In the genomic region with DNA sequence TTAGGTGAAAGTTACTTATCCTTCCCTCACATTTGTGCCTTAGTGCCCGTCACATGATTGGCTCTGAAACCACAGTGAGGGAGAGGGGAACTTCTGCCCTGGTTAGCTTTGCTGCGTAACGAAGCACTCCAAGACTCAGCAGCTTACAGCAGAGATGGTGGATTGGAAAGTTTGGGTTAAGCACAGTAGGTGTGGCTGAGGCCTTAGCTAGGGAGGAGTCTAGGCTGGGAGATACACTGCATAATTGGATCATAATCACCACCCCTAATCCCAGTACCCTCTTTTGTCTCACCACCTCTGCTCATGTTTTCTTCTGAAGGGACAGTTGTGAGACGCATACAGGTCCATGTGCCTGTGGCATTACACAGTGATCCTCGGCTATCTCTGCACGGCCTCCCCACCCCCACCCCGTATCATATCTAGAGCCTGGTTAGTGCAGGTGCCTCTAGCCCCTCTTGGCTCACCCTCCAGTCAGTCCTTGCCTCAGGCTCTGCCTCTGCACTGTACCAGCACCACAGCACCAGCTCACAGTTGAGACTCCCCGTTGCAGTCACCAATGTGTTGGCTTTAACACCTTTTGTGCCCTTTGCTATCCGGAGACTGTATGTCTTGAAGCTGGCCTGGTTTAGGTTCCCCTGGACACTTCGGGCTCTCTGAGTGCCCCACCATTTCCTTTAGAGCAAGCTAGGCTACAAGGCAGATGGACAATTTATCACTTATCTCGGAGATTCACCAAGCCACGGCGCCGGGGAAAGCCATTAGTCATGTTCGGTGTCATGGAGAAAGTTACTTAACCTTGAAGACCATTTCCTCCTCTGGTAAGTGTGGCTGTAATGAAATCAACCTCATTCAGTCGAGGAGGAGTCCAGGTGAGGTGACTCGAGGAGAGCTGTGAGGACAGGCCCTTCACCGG, we compare ENCODE assay signal across 17 mouse cellular contexts. TPM values are rescaled to one million over a fixed set of nuclear protein-coding genes. Genes with fewer than 3 reads are reported as not detected.
A peak's percentile ranks its signal among the peaks of the same experiment; 100 is the strongest.
DNase-seq lines count a peak whose midpoint lies in the region; ATAC-seq and TF ChIP-seq lines count a peak whose summit lies in the region.
"Had no signal": no experiment of that assay in that cellular context is flagged by ENCODE, and none has a peak within 500 bp of the region (broad histone marks: within the 10 kb centered on the region; RNA-seq: fewer than 3 reads in every experiment).

No protein-coding gene starts in this region.

- H3K27ac ChIP-seq in hindbrain, embryonic 10.5 days = 0 out of 2 replicates have a peak overlapping the region, but pooled peaks have one; percentile 16
- no peak overlapping the region for H3K27ac ChIP-seq in hindbrain, postnatal 0 days
- H3K27ac ChIP-seq in liver, embryonic 14.5 days = peak overlapping the region; percentile 29; the same call in 1 of the 2 replicates
- H3K27ac ChIP-seq in forebrain, embryonic 11.5 days (ENCODE audit: low read depth, low read length) = no peak overlapping the region
- H3K27ac ChIP-seq: midbrain, embryonic 12.5 days had no signal

- H3K36me3 ChIP-seq in hindbrain, embryonic 10.5 days = no peaks in the 10 kb centered on the region
- no peaks in the 10 kb centered on the region for H3K36me3 ChIP-seq in hindbrain, postnatal 0 days (ENCODE audit: insufficient read depth, low read length)
- H3K36me3 ChIP-seq in liver, embryonic 14.5 days (replicated peaks; ENCODE audit: control insufficient read depth, insufficient read depth, low read depth) = no peaks in the 10 kb centered on the region
- no peaks in the 10 kb centered on the region for H3K36me3 ChIP-seq in forebrain, embryonic 11.5 days (ENCODE audit: control insufficient read depth, insufficient read depth, low read length)
- H3K36me3 ChIP-seq: midbrain, embryonic 12.5 days had no signal

- no peak overlapping the region for H3K4me2 ChIP-seq in hindbrain, postnatal 0 days (ENCODE audit: low read depth, low read length)
- H3K4me2 ChIP-seq in liver, embryonic 14.5 days (ENCODE audit: low read depth) = peak overlapping the region; percentile 50
- no peak overlapping the region for H3K4me2 ChIP-seq in forebrain, embryonic 11.5 days (ENCODE audit: low read depth, low read length, severe bottlenecking)
- H3K4me2 ChIP-seq: midbrain, embryonic 12.5 days had no signal

- no peak for ATAC-seq in hindbrain, postnatal 0 days
- peak; percentile 57 for ATAC-seq in liver, embryonic 14.5 days (ENCODE audit: insufficient read depth)
- no peak for ATAC-seq in forebrain, embryonic 11.5 days (replicated peaks; ENCODE audit: low FRiP score)

- no peak for DNase-seq in hindbrain, embryonic 10.5 days (ENCODE audit: low spot score)
- DNase-seq in hindbrain, postnatal 0 days (ENCODE audit: low spot score) = no peak
- DNase-seq in 416B (ENCODE audit: low read depth) = peak; percentile 85
- peak; percentile 36 for DNase-seq in c-Kit-positive CD71-positive TER-119-positive erythroid progenitor cells, embryonic 14.5 days (ENCODE audit: low spot score)
- peak in 1 of 3 experiments; percentile 33 for DNase-seq in liver, embryonic 14.5 days (ENCODE audit: low read depth in 3 of 3, low spot score in 3 of 3)
- no peak for DNase-seq in forebrain, embryonic 11.5 days (ENCODE audit: low spot score)
- DNase-seq in adrenal gland, postnatal 36 days = no peak
- no peak for DNase-seq in adrenal gland, adult 2 months
- DNase-seq: cerebellum, adult 11-12 months; cerebellum, postnatal 36 days; kidney, adult 11 months; kidney, postnatal 25 days; layer of hippocampus, adult 9-11 months; retina, postnatal 1 day; right cerebral cortex, postnatal 4 days; thymus, postnatal 25 days had no signal

- no peak for TF ChIP-seq EP300 in liver, embryonic 14.5 days (IDR thresholded peaks at IDR 0.05; ENCODE audit: low read depth)

- WGBS in hindbrain, embryonic 10.5 days = 85% methylated on average over 18 of the region's 18 CpGs
- 84% methylated on average over 18 of the region's 18 CpGs for WGBS in hindbrain, postnatal 0 days
- 16% methylated on average over 18 of the region's 18 CpGs for whole genome bisulfite sequencing in liver, embryonic 14.5 days (ENCODE audit: insufficient replicate concordance)
- WGBS in forebrain, embryonic 11.5 days = 85% methylated on average over 18 of the region's 18 CpGs

- H3K9ac ChIP-seq in hindbrain, postnatal 0 days (replicated peaks; ENCODE audit: low read length) = no peak overlapping the region
- no peak overlapping the region; the same call in 1 of the 2 replicates for H3K9ac ChIP-seq in liver, embryonic 14.5 days (replicated peaks)
- H3K9ac ChIP-seq in forebrain, embryonic 11.5 days (ENCODE audit: low read length) = no peak overlapping the region
- H3K9ac ChIP-seq: midbrain, embryonic 12.5 days had no signal

- H3K4me1 ChIP-seq in hindbrain, embryonic 10.5 days (replicated peaks) = peaks cover 47% of the 10 kb centered on the region
- H3K4me1 ChIP-seq in hindbrain, postnatal 0 days (ENCODE audit: insufficient read depth, low read length) = peaks cover 3% of the 10 kb centered on the region; the same call in 1 of the 2 replicates
- peaks cover 10 to 33% of the 10 kb centered on the region in 2 experiments for H3K4me1 ChIP-seq in liver, embryonic 14.5 days (replicated peaks; ENCODE audit: control insufficient read depth in 2 of 2, insufficient read depth in 2 of 2, low read length in 1 of 2)
- H3K4me1 ChIP-seq in forebrain, embryonic 11.5 days (replicated peaks; ENCODE audit: control insufficient read depth, insufficient read depth, low read length) = no peaks in the 10 kb centered on the region

- H3K4me3 ChIP-seq in hindbrain, embryonic 10.5 days = no peak overlapping the region
- no peak overlapping the region for H3K4me3 ChIP-seq in hindbrain, postnatal 0 days (ENCODE audit: low read length)
- no peak overlapping the region for H3K4me3 ChIP-seq in liver, embryonic 14.5 days (ENCODE audit: insufficient read depth in 1 of 2, low read depth in 2 of 2, low read length in 2 of 2)
- H3K4me3 ChIP-seq in forebrain, embryonic 11.5 days (ENCODE audit: low read depth, low read length) = no peak overlapping the region
- H3K4me3 ChIP-seq: midbrain, embryonic 12.5 days had no signal

- H3K9me3 ChIP-seq in hindbrain, embryonic 10.5 days = no peaks in the 10 kb centered on the region
- no peaks in the 10 kb centered on the region for H3K9me3 ChIP-seq in hindbrain, postnatal 0 days (ENCODE audit: low read length)
- no peaks in the 10 kb centered on the region for H3K9me3 ChIP-seq in liver, embryonic 14.5 days (ENCODE audit: control insufficient read depth, low read length)
- no peaks in the 10 kb centered on the region for H3K9me3 ChIP-seq in forebrain, embryonic 11.5 days (ENCODE audit: control insufficient read depth, low read length)
- H3K9me3 ChIP-seq: midbrain, embryonic 12.5 days had no signal

- no peaks in the 10 kb centered on the region for H3K27me3 ChIP-seq in hindbrain, embryonic 10.5 days (ENCODE audit: insufficient read depth, poor library complexity, severe bottlenecking)
- no peaks in the 10 kb centered on the region for H3K27me3 ChIP-seq in hindbrain, postnatal 0 days (ENCODE audit: insufficient read depth, low read length)
- no peaks in the 10 kb centered on the region for H3K27me3 ChIP-seq in liver, embryonic 14.5 days (ENCODE audit: control insufficient read depth, insufficient read depth, low read length)
- no peaks in the 10 kb centered on the region for H3K27me3 ChIP-seq in forebrain, embryonic 11.5 days (ENCODE audit: control insufficient read depth, insufficient read depth, low read length)
- H3K27me3 ChIP-seq: midbrain, embryonic 12.5 days had no signal

- TF ChIP-seq CTCF in hindbrain, postnatal 0 days (IDR thresholded peaks at IDR 0.05; ENCODE audit: low read depth) = no peak
- no peak for TF ChIP-seq CTCF in liver, embryonic 14.5 days (IDR thresholded peaks at IDR 0.05; ENCODE audit: low read depth)

RNA-seq across cellular contexts. Expression of gene Igsf3, which starts 42.1 kb away (rescaled TPM):
- polyA plus RNA-seq in hindbrain, embryonic 10.5 days (2016; fragmentation: Nextera tagmentation; extraction: Ambion mirVana) = 29.9 and 37.4 TPM in 2 replicates
- 76.3 and 84.0 TPM in 2 replicates for total RNA-seq in hindbrain, postnatal 0 days (2014; rRNA removed)
- 62.1 and 65.7 TPM in 2 replicates for polyA plus RNA-seq in hindbrain, postnatal 0 days (2015; fragmentation: Nextera tagmentation; extraction: Ambion mirVana)
- 1.2 and 1.3 TPM in 2 replicates for polyA plus RNA-seq in liver, embryonic 14.5 days (2012; rRNA removed)
- polyA plus RNA-seq in liver, embryonic 14.5 days (2014; fragmentation: Nextera tagmentation; extraction: Ambion mirVana) = 3.2 TPM in 2 replicates
- 19.1 and 19.3 TPM in 2 replicates for polyA plus RNA-seq in forebrain, embryonic 11.5 days (2014; fragmentation: Nextera tagmentation; extraction: Ambion mirVana)
- 1 to 10 TPM; 5.2 to 6.7 TPM for total RNA-seq in adrenal gland, postnatal 36 days (2021)
- total RNA-seq in adrenal gland, adult 2 months (2021) = 1 to 10 TPM; 3.4 to 8.3 TPM
- 2.1 TPM in 2 replicates for polyA plus RNA-seq in adrenal gland, adult 2 months (2012; rRNA removed)

Comparison
In these comparisons a context has a peak if more than half of its experiments do, and no peak if none do; other contexts are left out.
1. H3K27ac ChIP-seq: peak in hindbrain, embryonic 10.5 days (single experiment) and liver, embryonic 14.5 days (single experiment); none in hindbrain, postnatal 0 days (single experiment) and forebrain, embryonic 11.5 days (single experiment).
2. DNase-seq: peak in 416B (single experiment) and c-Kit-positive CD71-positive TER-119-positive erythroid progenitor cells, embryonic 14.5 days (single experiment); none in hindbrain, embryonic 10.5 days (single experiment), hindbrain, postnatal 0 days (single experiment), forebrain, embryonic 11.5 days (single experiment), adrenal gland, postnatal 36 days (0 of 2) and adrenal gland, adult 2 months (single experiment).